Mouse (Mus musculus): ENCODE data around the gene Gemin5. TPM values are rescaled to one million over a fixed set of nuclear protein-coding genes. Genes with fewer than 3 reads are reported as not detected.
"Not testable (repeated sequence)": the region's sequence is repeated elsewhere in the genome, so short reads cannot be mapped to it uniquely, and the experiment has no call there.

The Gemin5 gene
- polyA plus RNA-seq, 1 experiment from 2014 or later: 15.1 TPM

- 11% methylated on average over 15 of the region's 15 CpGs for WGBS
- H3K4me1 ChIP-seq; H3K27me3 ChIP-seq (replicated peaks); ATAC-seq (replicated peaks); H3K9me3 ChIP-seq; H3K27ac ChIP-seq; H3K36me3 ChIP-seq (replicated peaks): not testable (repeated sequence)
- H3K9ac ChIP-seq: 0 out of 2 replicates have a peak within 1 kb of the TSS, but pooled peaks have one; percentile 12
- H3K4me2 ChIP-seq: peak within 1 kb of the TSS; percentile 54
- H3K4me3 ChIP-seq: peak within 1 kb of the TSS; percentile 38
Observed at GRCm38 (mm10) chr11:58199229-58200037, 31.1 kb upstream of the Gemin5 start, which contains the start of the genes Igtp and Irgm2. Gene Igtp, plus strand, starts transcription at chr11:58199556. Gene Irgm2, plus strand, starts transcription at chr11:58199618.

- Histone ChIP-seq H3K27ac (no peak overlapping the region), H3K4me2 (peak overlapping the region; percentile 54; the same call in 1 of the 2 replicates), H3K9ac (no peak overlapping the region), H3K9me3 (no peaks in the 10 kb centered on the region), H3K4me1 (0 out of 2 replicates have a peak, but pooled peaks cover 3% of the 10 kb centered on the region), H3K4me3 (no peak overlapping the region), H3K36me3 (replicated peaks) (no peaks in the 10 kb centered on the region), H3K27me3 (replicated peaks) (no peaks in the 10 kb centered on the region)
- no peak for ATAC-seq (replicated peaks)
- WGBS: 85% methylated on average over 4 of the region's 4 CpGs
Observed at GRCm38 (mm10) chr11:58198663-58199062, 30.3 kb upstream of the Gemin5 start.

DNA sequence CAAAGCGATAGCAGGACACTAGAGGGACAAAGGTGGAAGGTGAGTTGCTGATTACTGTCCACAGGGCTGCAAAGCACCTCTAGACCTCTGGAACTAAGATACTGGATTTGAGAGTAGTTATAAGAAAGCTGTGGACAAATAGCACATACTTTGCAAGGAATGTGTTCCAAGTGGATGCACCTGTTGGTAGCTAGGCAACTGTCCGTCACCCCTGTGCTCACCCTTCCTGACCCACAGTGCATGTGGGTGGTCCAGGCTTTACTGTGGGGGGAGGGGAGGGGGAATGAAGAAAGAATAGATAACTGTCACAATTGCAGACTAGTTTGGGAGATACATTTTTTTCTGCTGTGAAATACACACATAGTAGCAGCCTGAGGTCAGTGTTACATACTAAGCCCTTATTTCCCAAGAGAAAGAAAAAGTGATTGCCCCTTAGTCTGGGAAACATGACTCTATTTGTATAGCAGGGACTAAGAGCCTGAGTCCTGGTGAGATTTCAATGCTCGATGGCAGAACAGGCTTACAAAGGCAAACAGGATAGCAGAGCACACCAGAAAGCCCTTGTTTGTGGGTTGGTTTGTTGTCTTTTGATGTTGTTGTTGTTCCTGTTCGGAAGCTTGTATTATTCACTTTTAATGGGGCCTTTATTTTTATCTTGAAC is 25.7 kb upstream of the Gemin5 start:
- Histone ChIP-seq H3K27me3 (replicated peaks) (no peaks in the 10 kb centered on the region), H3K4me2 (no peak overlapping the region), H3K27ac (no peak overlapping the region), H3K9ac (no peak overlapping the region), H3K4me1 (0 out of 2 replicates have a peak, but pooled peaks cover under 1% of the 10 kb centered on the region), H3K4me3 (no peak overlapping the region), H3K36me3 (replicated peaks) (no peaks in the 10 kb centered on the region), H3K9me3 (no peaks in the 10 kb centered on the region)
- ATAC-seq (replicated peaks): no peak
- 41% methylated on average over 4 of the region's 4 CpGs for WGBS

DNA sequence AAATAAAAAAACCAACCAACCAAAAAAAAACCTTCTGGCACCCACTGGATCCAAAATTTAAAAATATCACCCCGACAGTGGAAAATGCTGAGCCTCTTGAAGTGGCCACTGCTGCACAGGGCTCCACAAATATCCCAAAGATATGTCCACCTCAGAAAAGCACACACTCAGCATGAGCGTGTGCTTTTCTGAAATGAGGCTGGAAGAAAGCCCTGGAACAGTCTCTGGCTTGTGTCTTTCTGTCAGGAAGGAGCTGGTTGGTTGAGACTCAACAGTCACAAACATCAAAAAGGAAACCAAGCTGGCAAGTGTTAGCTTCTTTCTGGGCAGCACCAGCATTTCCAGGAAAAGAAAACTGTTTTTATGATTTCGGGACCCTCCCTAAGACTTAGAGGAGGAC is 25.0 kb upstream of the Gemin5 start:
- H3K27ac ChIP-seq: no peak overlapping the region
- no peaks in the 10 kb centered on the region for H3K36me3 ChIP-seq (replicated peaks)
- ATAC-seq (replicated peaks): no peak
- no peak overlapping the region for H3K9ac ChIP-seq
- H3K9me3 ChIP-seq: no peaks in the 10 kb centered on the region
- no peak overlapping the region for H3K4me3 ChIP-seq
- H3K4me1 ChIP-seq: no peaks in the 10 kb centered on the region
- WGBS: 78% methylated on average over 3 of the region's 3 CpGs
- no peaks in the 10 kb centered on the region for H3K27me3 ChIP-seq (replicated peaks)
- H3K4me2 ChIP-seq: no peak overlapping the region

DNA sequence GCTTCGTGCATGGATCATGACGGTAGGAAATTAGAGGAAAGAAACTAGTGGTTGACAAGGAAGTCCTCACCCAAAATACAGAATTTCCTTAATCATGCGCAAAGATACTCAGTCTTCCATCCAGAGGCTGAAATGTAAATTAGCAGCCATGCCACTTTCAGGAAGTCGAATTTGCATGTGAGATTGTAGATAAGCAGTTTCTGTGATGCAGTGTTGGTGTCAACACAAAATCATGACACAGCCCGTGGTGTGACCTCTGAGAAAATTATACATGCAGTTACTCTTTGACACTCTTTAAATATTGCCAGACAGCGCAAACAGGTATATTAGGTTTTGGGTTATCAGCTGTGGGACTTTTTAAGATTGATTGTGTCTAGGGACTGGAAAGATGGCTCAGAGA is 21.3 kb upstream of the Gemin5 start:
- no peaks in the 10 kb centered on the region for H3K36me3 ChIP-seq (replicated peaks)
- no peak overlapping the region for H3K4me3 ChIP-seq
- no peak overlapping the region for H3K9ac ChIP-seq
- H3K27me3 ChIP-seq (replicated peaks): no peaks in the 10 kb centered on the region
- ATAC-seq (replicated peaks): no peak
- no peaks in the 10 kb centered on the region for H3K9me3 ChIP-seq
- no peak overlapping the region for H3K4me2 ChIP-seq
- no peaks in the 10 kb centered on the region for H3K4me1 ChIP-seq
- no peak overlapping the region for H3K27ac ChIP-seq
- WGBS: 94% methylated on average over 6 of the region's 6 CpGs

DNA sequence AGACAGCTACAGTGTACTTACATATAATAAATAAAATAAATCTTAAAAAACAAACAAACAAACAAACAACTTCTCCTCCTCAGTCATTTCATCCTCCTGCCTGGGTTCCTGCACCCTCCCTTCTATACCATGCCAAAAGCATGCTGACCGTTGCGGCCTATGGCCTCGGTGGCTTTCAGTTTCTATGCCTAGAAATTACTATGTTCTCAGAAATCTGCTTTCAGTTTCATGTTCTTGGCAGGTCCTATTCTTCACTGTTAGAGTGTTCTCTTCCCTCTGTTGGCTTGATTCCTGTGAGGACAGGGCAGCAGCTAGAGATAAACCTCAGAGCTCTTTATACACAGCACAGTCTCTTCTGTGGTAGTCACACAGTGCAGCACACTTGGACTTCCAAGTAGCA is 15.2 kb upstream of the Gemin5 start:
- H3K27ac ChIP-seq: no peak overlapping the region
- H3K4me2 ChIP-seq: no peak overlapping the region
- no peaks in the 10 kb centered on the region for H3K9me3 ChIP-seq
- 93% methylated on average over 3 of the region's 3 CpGs for WGBS
- H3K4me1 ChIP-seq: no peaks in the 10 kb centered on the region
- no peak for ATAC-seq (replicated peaks)
- no peak overlapping the region for H3K4me3 ChIP-seq
- H3K27me3 ChIP-seq (replicated peaks): no peaks in the 10 kb centered on the region
- no peak overlapping the region for H3K9ac ChIP-seq
- H3K36me3 ChIP-seq (replicated peaks): peaks cover 3% of the 10 kb centered on the region; the same call in 1 of the 2 replicates

- Histone ChIP-seq H3K4me2 (no peak overlapping the region), H3K9me3 (no peaks in the 10 kb centered on the region), H3K4me3 (no peak overlapping the region), H3K27ac (no peak overlapping the region), H3K36me3 (replicated peaks) (peaks cover 25% of the 10 kb centered on the region), H3K4me1 (no peaks in the 10 kb centered on the region), H3K9ac (no peak overlapping the region), H3K27me3 (replicated peaks) (no peaks in the 10 kb centered on the region)
- WGBS: 89% methylated on average over 7 of the region's 7 CpGs
- ATAC-seq (replicated peaks): no peak
Observed at GRCm38 (mm10) chr11:58180756-58181155, 12.4 kb upstream of the Gemin5 start.

GRCm38 (mm10) chr11:58179986-58180385 is 11.6 kb upstream of the Gemin5 start:
- not testable (repeated sequence) for H3K9ac ChIP-seq; H3K4me2 ChIP-seq; H3K27me3 ChIP-seq (replicated peaks); H3K4me1 ChIP-seq; ATAC-seq (replicated peaks); H3K9me3 ChIP-seq; H3K27ac ChIP-seq; H3K4me3 ChIP-seq
- peaks cover 32% of the 10 kb centered on the region for H3K36me3 ChIP-seq (replicated peaks)
- WGBS: 93% methylated on average over 6 of the region's 6 CpGs

- ATAC-seq (replicated peaks): no peak
- Histone ChIP-seq H3K4me2 (no peak overlapping the region), H3K36me3 (replicated peaks) (peaks cover 32% of the 10 kb centered on the region), H3K4me1 (no peaks in the 10 kb centered on the region), H3K9me3 (no peaks in the 10 kb centered on the region), H3K4me3 (no peak overlapping the region), H3K27ac (no peak overlapping the region), H3K27me3 (replicated peaks) (no peaks in the 10 kb centered on the region), H3K9ac (no peak overlapping the region)
- WGBS: 20% methylated on average over 3 of the region's 3 CpGs
Observed at GRCm38 (mm10) chr11:58179563-58179962, 11.2 kb upstream of the Gemin5 start.

DNA sequence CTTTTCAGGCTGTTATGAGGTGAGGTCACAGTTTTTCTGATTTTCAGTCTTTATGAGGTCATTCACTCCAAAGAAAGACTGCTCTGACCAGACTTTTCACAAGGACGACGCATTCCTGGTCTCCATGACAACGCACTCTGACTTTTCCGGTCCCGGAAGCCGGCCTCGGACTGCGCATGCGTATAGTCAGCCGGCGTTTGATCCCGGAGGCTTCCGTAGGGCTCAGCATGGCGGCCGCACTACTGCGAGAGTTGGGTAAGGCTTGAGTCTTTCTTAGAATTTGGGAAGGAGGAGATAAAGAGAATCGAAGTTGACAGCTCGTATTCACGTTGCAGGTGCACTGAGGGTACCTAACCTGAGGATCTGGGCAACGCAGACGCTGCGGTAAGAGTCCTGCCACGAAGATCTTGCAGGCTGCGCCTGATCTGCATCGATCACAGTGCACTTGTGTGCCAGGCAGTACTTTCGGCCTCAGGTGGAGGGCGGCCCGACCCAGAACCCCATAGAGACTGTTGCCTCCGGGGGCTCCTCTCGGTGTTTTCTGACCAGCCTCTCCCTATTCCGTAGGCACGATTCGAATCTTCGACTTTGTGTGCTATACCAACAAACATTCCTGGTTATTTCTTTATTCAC is 3.2 kb upstream of the Gemin5 start, which contains the start of gene Mrpl22:
Mrpl22 (plus strand) TSS at position 203 of the 633 bp plus-strand sequence.
- peak within 1 kb of the TSS; percentile 66 for H3K9ac ChIP-seq
- peaks cover 27% of the 10 kb centered on the region for H3K36me3 ChIP-seq (replicated peaks)
- H3K9me3 ChIP-seq: no peaks in the 10 kb centered on the region
- peak within 1 kb of the TSS; percentile 79 for H3K27ac ChIP-seq
- H3K27me3 ChIP-seq (replicated peaks): no peaks in the 10 kb centered on the region
- under 1% methylated on average over 34 of the region's 34 CpGs for WGBS
- H3K4me2 ChIP-seq: peak within 1 kb of the TSS; percentile 63
- peak within 1 kb of the TSS; percentile 91 for H3K4me3 ChIP-seq
- ATAC-seq (replicated peaks): peak; percentile 75
- peaks cover 22% of the 10 kb centered on the region for H3K4me1 ChIP-seq

- H3K4me3 ChIP-seq: no peak overlapping the region
- H3K9ac ChIP-seq: no peak overlapping the region
- no peak overlapping the region for H3K27ac ChIP-seq
- peaks cover 25% of the 10 kb centered on the region for H3K36me3 ChIP-seq (replicated peaks)
- no peak overlapping the region for H3K4me2 ChIP-seq
- no peaks in the 10 kb centered on the region for H3K27me3 ChIP-seq (replicated peaks)
- no peaks in the 10 kb centered on the region for H3K9me3 ChIP-seq
- H3K4me1 ChIP-seq: peaks cover 22% of the 10 kb centered on the region
- WGBS: 93% methylated on average over 4 of the region's 4 CpGs
- no peak for ATAC-seq (replicated peaks)
Observed at GRCm38 (mm10) chr11:58169666-58170065, 1.3 kb upstream of the Gemin5 start.

GRCm38 (mm10) chr11:58167822-58168166 is 545 bp downstream of the Gemin5 start:
- H3K27me3 ChIP-seq (replicated peaks): no peaks in the 10 kb centered on the region
- no peaks in the 10 kb centered on the region for H3K9me3 ChIP-seq
- no peak for ATAC-seq (replicated peaks)
- H3K36me3 ChIP-seq (replicated peaks): peaks cover 16% of the 10 kb centered on the region
- H3K4me2 ChIP-seq: peak overlapping the region; percentile 67
- WGBS: under 1% methylated on average over 8 of the region's 8 CpGs
- peak overlapping the region; percentile 73 for H3K9ac ChIP-seq
- peaks cover 21% of the 10 kb centered on the region for H3K4me1 ChIP-seq
- peak overlapping the region; percentile 73 for H3K27ac ChIP-seq
- peak overlapping the region; percentile 87 for H3K4me3 ChIP-seq
